10 mouse cellular contexts compared by ENCODE assay signal in the genomic region with DNA sequence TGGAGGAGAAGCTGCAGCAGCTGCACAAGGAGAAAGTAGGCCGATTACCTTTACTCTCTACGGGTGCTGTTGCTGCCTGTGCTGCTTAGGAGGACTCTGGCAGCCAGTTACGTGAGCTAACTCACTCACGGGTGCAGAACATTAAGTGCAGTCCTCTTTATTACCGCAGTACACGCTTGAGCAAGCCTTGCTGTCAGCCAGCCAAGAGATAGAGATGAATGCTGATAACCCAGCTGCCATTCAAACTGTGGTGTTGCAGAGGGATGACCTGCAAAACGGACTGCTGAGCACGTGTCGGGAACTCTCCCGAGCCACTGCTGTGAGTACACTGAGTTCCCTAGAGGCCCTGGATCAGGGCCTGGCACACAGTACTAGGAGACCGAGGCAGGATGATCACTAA. TPM values are rescaled to one million over a fixed set of nuclear protein-coding genes. Genes with fewer than 3 reads are reported as not detected.
DNase-seq lines count a peak whose midpoint lies in the region; ATAC-seq and TF ChIP-seq lines count a peak whose summit lies in the region.
"Had no signal": no experiment of that assay in that cellular context is flagged by ENCODE, and none has a peak within 500 bp of the region (broad histone marks: within the 10 kb centered on the region; RNA-seq: fewer than 3 reads in every experiment).

No protein-coding gene starts in this region.

- TF ChIP-seq POLR2A in kidney, adult 2 months (IDR thresholded peaks at IDR 0.05; ENCODE audit: low read depth, low read length): no peak

- no peak overlapping the region for H3K4me3 ChIP-seq in kidney, adult 2 months (ENCODE audit: insufficient read depth, low read depth, low read length)
- no peak overlapping the region for H3K4me3 ChIP-seq in midbrain, postnatal 0 days (ENCODE audit: low read depth, low read length)
- no peak overlapping the region for H3K4me3 ChIP-seq in forebrain, embryonic 16.5 days (replicated peaks; ENCODE audit: low read length)
- H3K4me3 ChIP-seq: megakaryocyte, embryonic 14.5 days had no signal

- H3K27me3 ChIP-seq in kidney, adult 2 months (replicated peaks; ENCODE audit: control insufficient read depth, insufficient read depth, low read length): no peaks in the 10 kb centered on the region
- no peaks in the 10 kb centered on the region for H3K27me3 ChIP-seq in midbrain, postnatal 0 days (ENCODE audit: insufficient read depth, low read length)
- no peaks in the 10 kb centered on the region for H3K27me3 ChIP-seq in forebrain, embryonic 16.5 days (replicated peaks; ENCODE audit: control insufficient read depth, insufficient read depth, low read length)
- H3K27me3 ChIP-seq: megakaryocyte, embryonic 14.5 days; Patski had no signal

- no peak overlapping the region for H3K4me2 ChIP-seq in midbrain, postnatal 0 days (ENCODE audit: low read depth, low read length, poor library complexity, severe bottlenecking)
- H3K4me2 ChIP-seq in forebrain, embryonic 16.5 days (ENCODE audit: low read length): no peak overlapping the region

- intact Hi-C loops in left cerebral cortex, postnatal 4 days (cut with DNase I): no loop called here

- ATAC-seq in midbrain, postnatal 0 days (ENCODE audit: low FRiP score): no peak; the same call in 1 of the 2 replicates
- no peak for ATAC-seq in forebrain, embryonic 16.5 days
- ATAC-seq: Patski had no signal

- WGBS in kidney, adult 2 months: 30% methylated on average over 11 of the region's 11 CpGs
- 73% methylated on average over 11 of the region's 11 CpGs for WGBS in midbrain, postnatal 0 days
- WGBS in forebrain, embryonic 16.5 days: 75% methylated on average over 11 of the region's 11 CpGs

- no peak overlapping the region for H3K9ac ChIP-seq in midbrain, postnatal 0 days (replicated peaks; ENCODE audit: low read length, poor library complexity, severe bottlenecking)
- no peak overlapping the region for H3K9ac ChIP-seq in forebrain, embryonic 16.5 days (replicated peaks; ENCODE audit: low read depth, low read length)

- 0 out of 2 replicates have a peak, but pooled peaks have one; percentile 5 for TF ChIP-seq CTCF in kidney, adult 2 months (conservative IDR thresholded peaks at IDR 0.05; ENCODE audit: insufficient read depth, insufficient read length, low read depth, low read length)
- TF ChIP-seq CTCF in midbrain, postnatal 0 days (IDR thresholded peaks at IDR 0.05): no peak

- H3K36me3 ChIP-seq in kidney, adult 2 months (ENCODE audit: control insufficient read depth, insufficient read depth, low read length): no peaks in the 10 kb centered on the region
- H3K36me3 ChIP-seq in midbrain, postnatal 0 days (ENCODE audit: insufficient read depth, low read length): peaks cover 27% of the 10 kb centered on the region
- peaks cover 23% of the 10 kb centered on the region for H3K36me3 ChIP-seq in forebrain, embryonic 16.5 days (ENCODE audit: control insufficient read depth, insufficient read depth)

- H3K9me3 ChIP-seq in midbrain, postnatal 0 days (ENCODE audit: low read length): no peaks in the 10 kb centered on the region
- H3K9me3 ChIP-seq in forebrain, embryonic 16.5 days (ENCODE audit: control insufficient read depth, low read length): no peaks in the 10 kb centered on the region
- H3K9me3 ChIP-seq: megakaryocyte, embryonic 14.5 days had no signal

- no peaks in the 10 kb centered on the region for H3K4me1 ChIP-seq in kidney, adult 2 months (ENCODE audit: control insufficient read depth, insufficient read depth, low read length)
- H3K4me1 ChIP-seq in midbrain, postnatal 0 days (ENCODE audit: insufficient read depth, low read length): no peaks in the 10 kb centered on the region
- no peaks in the 10 kb centered on the region for H3K4me1 ChIP-seq in forebrain, embryonic 16.5 days (replicated peaks; ENCODE audit: control insufficient read depth, insufficient read depth, low read length)

- H3K27ac ChIP-seq in kidney, adult 2 months (ENCODE audit: insufficient read depth, low read depth, low read length): no peak overlapping the region
- no peak overlapping the region for H3K27ac ChIP-seq in midbrain, postnatal 0 days (ENCODE audit: low read depth, low read length)
- no peak overlapping the region for H3K27ac ChIP-seq in forebrain, embryonic 16.5 days (ENCODE audit: low read length)

- DNase-seq in left cerebral cortex, postnatal 4 days: peak; percentile 22
- DNase-seq in left cerebral cortex, adult 18-20 months (ENCODE audit: low spot score in 2 of 2): no peak
- DNase-seq in cerebellum, adult 18-20 months: peak; percentile 43 to 53
- peak; percentile 84 for DNase-seq in kidney, adult 2 months
- peak; percentile 62 for DNase-seq in midbrain, postnatal 0 days (ENCODE audit: low spot score)
- no peak for DNase-seq in layer of hippocampus, postnatal 36 days
- DNase-seq in c-Kit-positive CD71-positive TER-119-positive erythroid progenitor cells, embryonic 14.5 days (ENCODE audit: low spot score): no peak

RNA-seq across cellular contexts. Expression of gene Aebp2, which starts 52.3 kb away (rescaled TPM):
- total RNA-seq in left cerebral cortex, postnatal 4 days (2021): 10 to 100 TPM; 42.3 to 42.8 TPM
- total RNA-seq in left cerebral cortex, adult 18-20 months (2021): 10 to 100 TPM; 67.3 to 69.2 TPM
- polyA plus RNA-seq in kidney, adult 2 months (2012; rRNA removed): 23.4 and 23.9 TPM in 2 replicates
- total RNA-seq in midbrain, postnatal 0 days (2014; rRNA removed): 31.5 and 38.5 TPM in 2 replicates
- polyA plus RNA-seq in midbrain, postnatal 0 days (2015; fragmentation: Nextera tagmentation; extraction: Ambion mirVana): 3.9 and 5.3 TPM in 2 replicates
- 10 to 100 TPM; 61.0 to 63.3 TPM for total RNA-seq in layer of hippocampus, postnatal 36 days (2021)
- polyA plus RNA-seq in forebrain, embryonic 16.5 days (2015; fragmentation: Nextera tagmentation; extraction: Ambion mirVana): 6.5 TPM in 2 replicates

Comparison
In these comparisons a context has a peak if more than half of its experiments do, and no peak if none do; other contexts are left out.
1. DNase-seq: peak in left cerebral cortex, postnatal 4 days (single experiment), cerebellum, adult 18-20 months (2 of 2), kidney, adult 2 months (single experiment) and midbrain, postnatal 0 days (single experiment); none in left cerebral cortex, adult 18-20 months (0 of 2), layer of hippocampus, postnatal 36 days (0 of 2) and c-Kit-positive CD71-positive TER-119-positive erythroid progenitor cells, embryonic 14.5 days (single experiment).